Mouse (Mus musculus) frontal cortex, adult (tissue): Measurements from ENCODE around the gene BC049730.

Experiments
- ATAC-seq: cut with Nextera tagmentation; 2 replicates; pipeline ENCODE4 v1.9.2; 2017; ENCODE audit warnings: mild to moderate bottlenecking, moderate library complexity, mixed read lengths; ENCODE audit not compliant: low TSS enrichment

Gene BC049730

DNA sequence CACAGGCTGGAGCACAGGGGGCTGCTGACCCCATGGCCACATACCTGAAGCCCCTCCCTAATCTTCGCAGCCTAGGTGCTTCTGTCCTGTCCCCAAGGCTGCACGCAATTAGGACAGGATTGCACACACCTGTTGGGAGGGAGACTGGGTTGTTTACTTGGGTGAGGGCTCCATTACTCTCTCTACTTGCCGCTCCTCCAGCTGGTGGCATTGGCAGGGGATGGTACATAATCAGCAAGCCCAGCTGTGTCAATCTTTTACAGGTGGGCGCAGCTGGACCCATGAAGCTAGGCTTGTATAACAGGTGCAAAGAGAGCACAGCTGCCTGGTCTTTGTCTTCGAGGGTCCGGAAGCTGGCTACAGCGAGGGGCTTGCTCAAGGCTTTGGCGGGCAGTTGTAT lies 53.5 kb downstream of the BC049730 start:
- ATAC-seq, result no peak
